Comparison of ENCODE assay signal across 7 mouse cellular contexts in the genomic region with DNA sequence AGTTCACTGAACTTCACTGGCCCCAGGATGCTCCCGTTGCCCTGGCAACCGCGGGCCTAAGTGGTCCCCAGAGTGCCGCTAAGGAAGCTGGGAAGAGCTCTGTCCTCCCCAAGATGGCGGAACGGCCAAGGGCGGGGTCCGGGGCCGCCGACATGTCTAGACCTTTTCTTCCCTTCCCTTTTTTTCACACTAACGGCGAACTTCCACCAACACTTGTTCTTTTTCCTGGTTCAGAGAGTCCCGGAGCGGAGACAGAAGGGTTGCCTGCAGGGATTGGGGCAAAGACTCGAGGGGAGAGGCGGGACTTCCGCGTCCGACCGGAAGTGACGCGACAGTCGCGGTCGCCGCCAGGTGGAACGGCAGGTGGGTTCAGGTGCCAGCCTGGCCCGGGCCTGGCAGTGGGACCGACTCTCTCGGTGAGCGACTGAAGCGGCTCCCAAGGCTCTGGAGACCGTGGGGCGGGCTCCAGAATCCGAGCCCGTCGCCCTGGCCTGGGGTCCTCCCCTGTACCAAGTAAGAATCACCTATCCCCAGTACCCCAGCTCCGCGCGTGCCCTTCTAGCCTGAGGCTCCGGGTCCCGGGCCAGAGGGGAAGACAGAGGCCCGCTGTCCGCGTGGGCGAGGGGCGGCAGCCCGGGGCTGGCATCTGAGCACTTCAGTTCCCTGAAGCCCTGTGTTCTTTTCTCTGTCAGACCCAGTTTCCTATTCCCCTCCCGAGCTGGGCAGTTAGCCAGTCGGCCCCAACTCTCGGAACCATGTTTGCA. TPM values are rescaled to one million over a fixed set of nuclear protein-coding genes. Genes with fewer than 3 reads are reported as not detected.
DNase-seq lines count a peak whose midpoint lies in the region; ATAC-seq and TF ChIP-seq lines count a peak whose summit lies in the region.

Gene Pick1, plus strand, starts transcription at position 116 of the 764 bp plus-strand sequence.
Gene Gm49486, plus strand, starts transcription at position 334 of the 764 bp plus-strand sequence.

- no peaks in the 10 kb centered on the region for H3K36me3 ChIP-seq in embryonic facial prominence, embryonic 11.5 days (replicated peaks; ENCODE audit: control insufficient read depth, insufficient read depth, low read depth, low read length)
- H3K36me3 ChIP-seq in kidney, adult 2 months (ENCODE audit: control insufficient read depth, insufficient read depth, low read length): no peaks in the 10 kb centered on the region; the same call in 1 of the 2 replicates
- peaks cover 29% of the 10 kb centered on the region for H3K36me3 ChIP-seq in limb, embryonic 12.5 days
- H3K36me3 ChIP-seq in midbrain, embryonic 15.5 days (replicated peaks): peaks cover 12% of the 10 kb centered on the region; the same call in 1 of the 2 replicates
- H3K36me3 ChIP-seq in spleen, adult 2 months (ENCODE audit: control insufficient read depth, insufficient read depth, low read length): peaks cover 5% of the 10 kb centered on the region; the same call in 1 of the 2 replicates

- no peaks in the 10 kb centered on the region for H3K4me1 ChIP-seq in embryonic facial prominence, embryonic 11.5 days (ENCODE audit: control insufficient read depth, insufficient read depth, low read length)
- peaks cover 3% of the 10 kb centered on the region; the same call in 1 of the 2 replicates for H3K4me1 ChIP-seq in kidney, adult 2 months (ENCODE audit: control insufficient read depth, insufficient read depth, low read length)
- peaks cover 20% of the 10 kb centered on the region for H3K4me1 ChIP-seq in limb, embryonic 12.5 days (replicated peaks)
- H3K4me1 ChIP-seq in midbrain, embryonic 15.5 days: peaks cover 22% of the 10 kb centered on the region
- H3K4me1 ChIP-seq in spleen, adult 2 months (ENCODE audit: control insufficient read depth, insufficient read depth, insufficient read length): peaks cover 5% of the 10 kb centered on the region

- peak within 1 kb of the TSS; percentile 71 for H3K9ac ChIP-seq in embryonic facial prominence, embryonic 11.5 days (replicated peaks; ENCODE audit: low read length)
- H3K9ac ChIP-seq in limb, embryonic 12.5 days (replicated peaks): peak within 1 kb of the TSS; percentile 78
- peak within 1 kb of the TSS; percentile 97 for H3K9ac ChIP-seq in midbrain, embryonic 15.5 days

- peak within 1 kb of the TSS; percentile 75 for H3K4me3 ChIP-seq in embryonic facial prominence, embryonic 11.5 days (ENCODE audit: low read depth, low read length)
- H3K4me3 ChIP-seq in kidney, adult 2 months (ENCODE audit: insufficient read depth, low read depth, low read length): peak within 1 kb of the TSS; percentile 94
- peak within 1 kb of the TSS; percentile 84 for H3K4me3 ChIP-seq in limb, embryonic 12.5 days (replicated peaks)
- H3K4me3 ChIP-seq in midbrain, embryonic 15.5 days: peak within 1 kb of the TSS; percentile 89
- H3K4me3 ChIP-seq in spleen, adult 2 months (ENCODE audit: extremely low read depth, insufficient read depth, insufficient read length): peak within 1 kb of the TSS; percentile 91

- TF ChIP-seq CTCF in kidney, adult 2 months (conservative IDR thresholded peaks at IDR 0.05; ENCODE audit: insufficient read depth, insufficient read length, low read depth, low read length): 0 out of 2 replicates have a peak, but pooled peaks have one; percentile 1
- TF ChIP-seq CTCF in spleen, adult 2 months (IDR thresholded peaks at IDR 0.05; ENCODE audit: extremely low read depth, insufficient read depth, insufficient read length, insufficient replicate concordance): no peak

- H3K27me3 ChIP-seq in embryonic facial prominence, embryonic 11.5 days (ENCODE audit: control insufficient read depth, insufficient read depth, low read length): no peaks in the 10 kb centered on the region
- no peaks in the 10 kb centered on the region for H3K27me3 ChIP-seq in kidney, adult 2 months (replicated peaks; ENCODE audit: control insufficient read depth, insufficient read depth, low read length)
- H3K27me3 ChIP-seq in limb, embryonic 12.5 days: no peaks in the 10 kb centered on the region
- H3K27me3 ChIP-seq in midbrain, embryonic 15.5 days (replicated peaks): no peaks in the 10 kb centered on the region
- no peaks in the 10 kb centered on the region for H3K27me3 ChIP-seq in spleen, adult 2 months (ENCODE audit: control insufficient read depth, insufficient read depth, low read length)

- TF ChIP-seq POLR2A in kidney, adult 2 months (IDR thresholded peaks at IDR 0.05; ENCODE audit: low read depth, low read length): peak; percentile 15
- TF ChIP-seq POLR2A in spleen, adult 2 months (IDR thresholded peaks at IDR 0.05; ENCODE audit: low read depth, low read length): peak; percentile 16

- peak within 1 kb of the TSS; percentile 90 for H3K27ac ChIP-seq in embryonic facial prominence, embryonic 11.5 days (replicated peaks; ENCODE audit: low read depth, low read length)
- peak within 1 kb of the TSS; percentile 98 for H3K27ac ChIP-seq in kidney, adult 2 months (ENCODE audit: insufficient read depth, low read depth, low read length)
- H3K27ac ChIP-seq in limb, embryonic 12.5 days: peak within 1 kb of the TSS; percentile 96
- peak within 1 kb of the TSS; percentile 99 for H3K27ac ChIP-seq in midbrain, embryonic 15.5 days
- H3K27ac ChIP-seq in spleen, adult 2 months (ENCODE audit: insufficient read depth, low read length): peak within 1 kb of the TSS; percentile 95

- peak; percentile 93 for DNase-seq in adrenal gland, postnatal 14 days
- peak; percentile 94 for DNase-seq in embryonic facial prominence, embryonic 11.5 days (ENCODE audit: low spot score)
- peak; percentile 92 to 95 for DNase-seq in heart, adult 18-20 months
- DNase-seq in kidney, adult 2 months: peak; percentile 95
- DNase-seq in spleen, adult 2 months (ENCODE audit: low read depth in 1 of 2, low spot score in 2 of 2): peak; percentile 77 to 86

- H3K9me3 ChIP-seq in embryonic facial prominence, embryonic 11.5 days (replicated peaks; ENCODE audit: control insufficient read depth, low read length): no peaks in the 10 kb centered on the region
- no peaks in the 10 kb centered on the region for H3K9me3 ChIP-seq in limb, embryonic 12.5 days
- no peaks in the 10 kb centered on the region for H3K9me3 ChIP-seq in midbrain, embryonic 15.5 days

- ATAC-seq in embryonic facial prominence, embryonic 11.5 days (replicated peaks; ENCODE audit: insufficient number of reproducible peaks, low FRiP score, low TSS enrichment, low read depth): peak; percentile 77
- ATAC-seq in limb, embryonic 12.5 days (ENCODE audit: insufficient number of reproducible peaks, insufficient read depth, low FRiP score, low TSS enrichment, low read depth): peak; percentile 66; the same call in 1 of the 2 replicates
- ATAC-seq in midbrain, embryonic 15.5 days (replicated peaks): peak; percentile 90

- peak within 1 kb of the TSS; percentile 97 for H3K4me2 ChIP-seq in embryonic facial prominence, embryonic 11.5 days (ENCODE audit: low read depth, low read length)
- H3K4me2 ChIP-seq in limb, embryonic 12.5 days: peak within 1 kb of the TSS; percentile 88
- peak within 1 kb of the TSS; percentile 92 for H3K4me2 ChIP-seq in midbrain, embryonic 15.5 days

- WGBS in embryonic facial prominence, embryonic 11.5 days: 2% methylated on average over 51 of the region's 51 CpGs
- under 1% methylated on average over 51 of the region's 51 CpGs for WGBS in kidney, adult 2 months
- WGBS in limb, embryonic 12.5 days: 2% methylated on average over 50 of the region's 51 CpGs
- WGBS in midbrain, embryonic 15.5 days: 1% methylated on average over 51 of the region's 51 CpGs
- 1% methylated on average over 51 of the region's 51 CpGs for WGBS in spleen, adult 2 months

RNA-seq across cellular contexts. Expression of gene Pick1, which starts in this region (rescaled TPM):
- total RNA-seq in adrenal gland, postnatal 14 days (2021): 18.6 and 22.9 TPM in 2 replicates
- polyA plus RNA-seq in embryonic facial prominence, embryonic 11.5 days (2014; fragmentation: Nextera tagmentation; extraction: Ambion mirVana): 17.2 and 18.0 TPM in 2 replicates
- total RNA-seq in heart, adult 18-20 months (2021): 10 to 100 TPM; 22.4 to 22.8 TPM
- 29.8 and 31.4 TPM in 2 replicates for polyA plus RNA-seq in kidney, adult 2 months (2012; rRNA removed)
- polyA plus RNA-seq in limb, embryonic 12.5 days (2016; fragmentation: Nextera tagmentation; extraction: Ambion mirVana): 53.7 and 55.5 TPM in 2 replicates
- 105 and 108 TPM in 2 replicates for polyA plus RNA-seq in midbrain, embryonic 15.5 days (2015; fragmentation: Nextera tagmentation; extraction: Ambion mirVana)
- 13.7 and 15.4 TPM in 2 replicates for polyA plus RNA-seq in spleen, adult 2 months (2012; rRNA removed)

RNA-seq across cellular contexts. Expression of gene Gm49486, which starts in this region (rescaled TPM):
- 0.22 TPM in 1 of 2 replicates, not detected in the other for total RNA-seq in adrenal gland, postnatal 14 days (2021)
- 0.32 and 0.41 TPM in 2 replicates for polyA plus RNA-seq in embryonic facial prominence, embryonic 11.5 days (2014; fragmentation: Nextera tagmentation; extraction: Ambion mirVana)
- total RNA-seq in heart, adult 18-20 months (2021): 1 to 10 TPM; 1.2 to 1.3 TPM
- polyA plus RNA-seq in kidney, adult 2 months (2012; rRNA removed): 0.04 and 0.11 TPM in 2 replicates
- 0.68 and 0.76 TPM in 2 replicates for polyA plus RNA-seq in limb, embryonic 12.5 days (2016; fragmentation: Nextera tagmentation; extraction: Ambion mirVana)
- 0.78 and 1.6 TPM in 2 replicates for polyA plus RNA-seq in midbrain, embryonic 15.5 days (2015; fragmentation: Nextera tagmentation; extraction: Ambion mirVana)
- not detected in 2 replicates for polyA plus RNA-seq in spleen, adult 2 months (2012; rRNA removed)

Comparison
In these comparisons a context has a peak if more than half of its experiments do, and no peak if none do; other contexts are left out.
1. Peak in every context shown above with its lines: DNase-seq, ATAC-seq, H3K4me3 ChIP-seq and H3K27ac ChIP-seq.